Mouse (Mus musculus) cerebellum, adult 9-10 months (tissue): ENCODE measurements around the gene Npnt.

ENCODE experiments used
- DNase-seq: peaks from one replicate; pipeline ENCODE4 v3.0.0; 2022

The Npnt gene

DNA sequence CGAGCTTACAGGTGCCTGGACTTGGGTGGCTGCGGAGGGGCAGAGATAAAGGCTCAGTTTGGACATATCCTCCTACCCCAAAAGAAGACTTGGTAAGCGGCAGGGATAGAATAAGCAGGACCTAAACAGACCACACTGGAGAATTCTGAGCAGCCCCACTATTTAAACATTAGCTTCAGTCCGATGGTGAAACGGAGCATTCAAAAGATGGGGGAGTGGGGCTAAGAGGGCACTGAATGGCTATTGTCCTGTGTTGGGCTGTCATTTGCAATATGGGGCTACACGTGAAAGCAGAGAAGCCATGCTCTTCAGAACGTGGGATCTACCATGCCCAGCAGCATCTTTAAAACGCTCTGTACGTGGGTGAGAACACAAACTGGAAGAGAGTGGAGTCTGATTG is 95.8 kb downstream of the Npnt start:
- no peak for DNase-seq

GRCm38 (mm10) chr3:132851841-132852728 is 98.0 kb downstream of the Npnt start:
- DNase-seq = no peak

- DNase-seq = no peak
Measured at GRCm38 (mm10) chr3:132851417-132851816, 98.7 kb downstream of the Npnt start.

- DNase-seq = no peak
Measured at GRCm38 (mm10) chr3:132850431-132850830, 99.7 kb downstream of the Npnt start.

DNA sequence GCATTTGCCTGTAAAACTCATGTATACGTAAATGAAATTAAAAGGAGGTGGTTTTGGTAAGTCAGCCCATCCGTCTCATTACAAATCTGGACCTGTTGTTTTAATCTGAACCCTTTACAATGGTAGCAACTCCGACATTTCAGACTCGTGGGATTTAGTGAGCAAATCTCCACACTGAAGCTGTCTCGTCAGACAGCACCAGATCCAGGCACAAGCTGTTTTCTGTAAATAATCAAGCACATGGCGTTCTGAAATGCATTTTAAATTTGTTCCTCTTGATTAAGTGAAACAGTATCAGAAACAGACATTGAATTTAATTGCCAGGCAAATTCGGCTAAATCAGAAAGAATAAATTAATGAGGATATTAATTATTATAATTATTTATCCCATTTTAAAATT is 100.4 kb downstream of the Npnt start:
- no peak for DNase-seq

GRCm38 (mm10) chr3:132842676-132843075 is 107.4 kb downstream of the Npnt start:
- no peak for DNase-seq

DNA sequence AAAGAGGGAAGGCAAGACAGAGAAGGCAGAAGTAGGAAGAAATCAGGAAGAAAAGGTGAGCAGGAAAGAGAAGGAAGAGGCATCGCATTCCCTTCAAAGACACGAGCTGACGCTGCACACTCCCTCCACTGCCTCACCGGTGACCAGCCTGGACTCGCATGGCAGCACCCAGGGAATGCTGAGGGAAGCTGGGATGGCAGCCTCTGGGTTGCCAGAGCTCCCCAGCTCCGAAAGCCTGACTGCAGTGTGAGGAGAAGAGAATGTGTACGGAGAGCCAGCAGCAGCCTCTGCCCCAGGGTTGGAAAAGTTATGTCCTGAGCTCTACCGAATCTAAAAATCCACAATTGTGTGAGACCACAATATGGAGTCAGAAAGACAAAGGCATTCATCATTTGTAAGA is 110.6 kb downstream of the Npnt start:
- DNase-seq = no peak

- no peak for DNase-seq
Measured at GRCm38 (mm10) chr3:132838656-132839417, 111.3 kb downstream of the Npnt start.

- no peak for DNase-seq
Measured at GRCm38 (mm10) chr3:132837134-132837533, 113.0 kb downstream of the Npnt start.

- no peak for DNase-seq
Measured at GRCm38 (mm10) chr3:132835118-132835794, 114.8 kb downstream of the Npnt start.
